Mouse (Mus musculus): ENCODE data around the gene Elovl7. TPM values are rescaled to one million over a fixed set of nuclear protein-coding genes. Genes with fewer than 3 reads are reported as not detected.

The Elovl7 gene
- polyA plus RNA-seq, 1 experiment, result 2.0 TPM

- TF ChIP-seq GATA1 (IDR thresholded peaks at IDR 0.05; ENCODE audit: borderline replicate concordance, low read length), result no peak
- TF ChIP-seq FLI1 (IDR thresholded peaks at IDR 0.05; ENCODE audit: low read length), result no peak
- Histone ChIP-seq H3K4me1 (peaks cover 69% of the 10 kb centered on the region), H3K4me3 (replicated peaks) (no peak overlapping the region), H3K9me3 (no peaks in the 10 kb centered on the region), H3K36me3 (replicated peaks; ENCODE audit: low read length) (peaks cover 12% of the 10 kb centered on the region), H3K27me3 (replicated peaks) (no peaks in the 10 kb centered on the region)
These were observed 76.1 kb downstream of the Elovl7 start for GRCm38 (mm10) chr13:108290314-108290713.

- Histone ChIP-seq H3K4me1 (peaks cover 91% of the 10 kb centered on the region), H3K4me3 (replicated peaks) (peak overlapping the region; percentile 88), H3K9me3 (no peaks in the 10 kb centered on the region), H3K36me3 (replicated peaks; ENCODE audit: low read length) (peaks cover 2% of the 10 kb centered on the region), H3K27me3 (replicated peaks) (no peaks in the 10 kb centered on the region)
- TF ChIP-seq FLI1 (IDR thresholded peaks at IDR 0.05; ENCODE audit: low read length) (no peak), GATA1 (IDR thresholded peaks at IDR 0.05; ENCODE audit: borderline replicate concordance, low read length) (no peak)
These were observed 83.3 kb downstream of the Elovl7 start for GRCm38 (mm10) chr13:108297350-108298093.

- Histone ChIP-seq H3K9me3 (no peaks in the 10 kb centered on the region), H3K36me3 (replicated peaks; ENCODE audit: low read length) (peaks cover 2% of the 10 kb centered on the region), H3K4me3 (replicated peaks) (peak overlapping the region; percentile 88), H3K4me1 (peaks cover 91% of the 10 kb centered on the region), H3K27me3 (replicated peaks) (no peaks in the 10 kb centered on the region)
- TF ChIP-seq GATA1 (IDR thresholded peaks at IDR 0.05; ENCODE audit: borderline replicate concordance, low read length), result no peak
- TF ChIP-seq FLI1 (IDR thresholded peaks at IDR 0.05; ENCODE audit: low read length), result no peak
These were observed 84.0 kb downstream of the Elovl7 start for GRCm38 (mm10) chr13:108298241-108298640.

GRCm38 (mm10) chr13:108300346-108300950 is 86.2 kb downstream of the Elovl7 start:
- Histone ChIP-seq H3K9me3 (no peaks in the 10 kb centered on the region), H3K4me1 (peaks cover 98% of the 10 kb centered on the region), H3K4me3 (replicated peaks) (peak overlapping the region; percentile 73), H3K27me3 (replicated peaks) (no peaks in the 10 kb centered on the region), H3K36me3 (replicated peaks; ENCODE audit: low read length) (no peaks in the 10 kb centered on the region)
- TF ChIP-seq FLI1 (IDR thresholded peaks at IDR 0.05; ENCODE audit: low read length) (no peak), GATA1 (IDR thresholded peaks at IDR 0.05; ENCODE audit: borderline replicate concordance, low read length) (no peak)

- no peak overlapping the region for H3K4me3 ChIP-seq (replicated peaks)
- H3K27me3 ChIP-seq (replicated peaks), result no peaks in the 10 kb centered on the region
- H3K36me3 ChIP-seq (replicated peaks; ENCODE audit: low read length), result no peaks in the 10 kb centered on the region
- peaks cover 99% of the 10 kb centered on the region for H3K4me1 ChIP-seq
- no peaks in the 10 kb centered on the region for H3K9me3 ChIP-seq
- TF ChIP-seq FLI1 (IDR thresholded peaks at IDR 0.05; ENCODE audit: low read length), result no peak
- no peak for TF ChIP-seq GATA1 (IDR thresholded peaks at IDR 0.05; ENCODE audit: borderline replicate concordance, low read length)
These were observed 87.2 kb downstream of the Elovl7 start for GRCm38 (mm10) chr13:108301411-108301810.

GRCm38 (mm10) chr13:108302957-108303675 is 88.9 kb downstream of the Elovl7 start:
- no peaks in the 10 kb centered on the region for H3K36me3 ChIP-seq (replicated peaks; ENCODE audit: low read length)
- no peak overlapping the region for H3K4me3 ChIP-seq (replicated peaks)
- no peaks in the 10 kb centered on the region for H3K9me3 ChIP-seq
- H3K27me3 ChIP-seq (replicated peaks), result no peaks in the 10 kb centered on the region
- peaks cover 83% of the 10 kb centered on the region for H3K4me1 ChIP-seq
- TF ChIP-seq GATA1 (IDR thresholded peaks at IDR 0.05; ENCODE audit: borderline replicate concordance, low read length) (no peak), FLI1 (IDR thresholded peaks at IDR 0.05; ENCODE audit: low read length) (no peak)

- TF ChIP-seq GATA1 (IDR thresholded peaks at IDR 0.05; ENCODE audit: borderline replicate concordance, low read length) (no peak), FLI1 (IDR thresholded peaks at IDR 0.05; ENCODE audit: low read length) (no peak)
- Histone ChIP-seq H3K4me1 (peaks cover 79% of the 10 kb centered on the region), H3K9me3 (no peaks in the 10 kb centered on the region), H3K4me3 (replicated peaks) (no peak overlapping the region), H3K27me3 (replicated peaks) (no peaks in the 10 kb centered on the region), H3K36me3 (replicated peaks; ENCODE audit: low read length) (no peaks in the 10 kb centered on the region)
These were observed 89.6 kb downstream of the Elovl7 start for GRCm38 (mm10) chr13:108303841-108304240.

GRCm38 (mm10) chr13:108304680-108305079 is 90.5 kb downstream of the Elovl7 start:
- H3K9me3 ChIP-seq, result peaks cover 5% of the 10 kb centered on the region; the same call in 1 of the 2 replicates
- no peaks in the 10 kb centered on the region for H3K36me3 ChIP-seq (replicated peaks; ENCODE audit: low read length)
- H3K27me3 ChIP-seq (replicated peaks), result no peaks in the 10 kb centered on the region
- peaks cover 70% of the 10 kb centered on the region for H3K4me1 ChIP-seq
- TF ChIP-seq FLI1 (IDR thresholded peaks at IDR 0.05; ENCODE audit: low read length), result no peak
- no peak for TF ChIP-seq GATA1 (IDR thresholded peaks at IDR 0.05; ENCODE audit: borderline replicate concordance, low read length)
- H3K4me3 ChIP-seq (replicated peaks), result no peak overlapping the region

- peak; percentile 71; the same call in 1 of the 3 replicates for TF ChIP-seq GATA1 (IDR thresholded peaks at IDR 0.05; ENCODE audit: borderline replicate concordance, low read length)
- TF ChIP-seq FLI1 (IDR thresholded peaks at IDR 0.05; ENCODE audit: low read length), result peak; percentile 25; the same call in 1 of the 2 replicates
- H3K4me1 ChIP-seq, result peaks cover 80% of the 10 kb centered on the region
- no peaks in the 10 kb centered on the region for H3K27me3 ChIP-seq (replicated peaks)
- H3K9me3 ChIP-seq, result peaks cover 28% of the 10 kb centered on the region
- H3K36me3 ChIP-seq (replicated peaks; ENCODE audit: low read length), result peaks cover 44% of the 10 kb centered on the region
- peak within 1 kb of the TSS; percentile 99 for H3K4me3 ChIP-seq (replicated peaks)
These were observed 101.7 kb downstream of the Elovl7 start, which contains the start of gene Depdc1b for GRCm38 (mm10) chr13:108315702-108316486. Depdc1b (plus strand) TSS chr13:108316332.

All from megakaryocyte, embryonic 14.5 days (primary cell).